ENCODE assay signal across 9 mouse cellular contexts in genomic region chr10:80281304-80281703, GRCm38 (mm10). TPM values are rescaled to one million over a fixed set of nuclear protein-coding genes. Genes with fewer than 3 reads are reported as not detected.
DNase-seq lines count a peak whose midpoint lies in the region; ATAC-seq lines count a peak whose summit lies in the region.
"Had no signal": no experiment of that assay in that cellular context is flagged by ENCODE, and none has a peak within 500 bp of the region (broad histone marks: within the 10 kb centered on the region; RNA-seq: fewer than 3 reads in every experiment).

No protein-coding gene starts in this region.

- peak overlapping the region; percentile 51; the same call in 1 of the 2 replicates for H3K27ac ChIP-seq in hindbrain, embryonic 11.5 days (ENCODE audit: low read depth, low read length)
- H3K27ac ChIP-seq: limb, embryonic 13.5 days had no signal

- no peak overlapping the region for H3K9ac ChIP-seq in hindbrain, embryonic 11.5 days (ENCODE audit: low read depth, low read length)
- H3K9ac ChIP-seq: limb, embryonic 13.5 days had no signal

- no peak overlapping the region for H3K4me3 ChIP-seq in hindbrain, embryonic 11.5 days (ENCODE audit: low read depth, low read length)
- H3K4me3 ChIP-seq: limb, embryonic 13.5 days had no signal

- no peaks in the 10 kb centered on the region for H3K4me1 ChIP-seq in hindbrain, embryonic 11.5 days (replicated peaks; ENCODE audit: control insufficient read depth, insufficient read depth, low read length)
- H3K4me1 ChIP-seq: limb, embryonic 13.5 days had no signal

- no peaks in the 10 kb centered on the region for H3K9me3 ChIP-seq in hindbrain, embryonic 11.5 days (ENCODE audit: control insufficient read depth, low read length)
- H3K9me3 ChIP-seq: limb, embryonic 13.5 days had no signal

- H3K27me3 ChIP-seq in hindbrain, embryonic 11.5 days (ENCODE audit: control insufficient read depth, insufficient read depth, low read length): no peaks in the 10 kb centered on the region
- H3K27me3 ChIP-seq: limb, embryonic 13.5 days had no signal

- WGBS in hindbrain, embryonic 11.5 days: 84% methylated on average over 7 of the region's 7 CpGs

- H3K36me3 ChIP-seq in hindbrain, embryonic 11.5 days (ENCODE audit: control insufficient read depth, insufficient read depth, low read length): peaks cover 21% of the 10 kb centered on the region

- no peak overlapping the region for H3K4me2 ChIP-seq in hindbrain, embryonic 11.5 days (replicated peaks; ENCODE audit: low read depth, low read length)
- H3K4me2 ChIP-seq: limb, embryonic 13.5 days had no signal

- DNase-seq in adrenal gland, adult (ENCODE audit: inconsistent age in 2 of 2, low spot score in 1 of 2): peak; percentile 73 to 85
- no peak for DNase-seq in adrenal gland, postnatal 4 days (ENCODE audit: low spot score in 2 of 2)
- peak; percentile 68 for DNase-seq in adrenal gland, adult 8-10 months
- DNase-seq in hindbrain, embryonic 11.5 days (ENCODE audit: low spot score): no peak
- peak; percentile 87 to 94 for DNase-seq in kidney, postnatal 36 days
- no peak for DNase-seq in spleen, postnatal 36 days (ENCODE audit: low spot score in 2 of 2)

- no peak for ATAC-seq in hindbrain, embryonic 11.5 days (ENCODE audit: low FRiP score)
- ATAC-seq in CD4-positive, CD25-positive, alpha-beta regulatory T cell, adult 4 months: no peak
- ATAC-seq in erythroid progenitor cell, adult 5-6 weeks (replicated peaks; ENCODE audit: low FRiP score, poor library complexity, severe bottlenecking): no peak

RNA-seq across cellular contexts. Expression of gene Rps15, which starts 10.9 kb away (rescaled TPM):
- 1,000 to 10,000 TPM; 1,413 to 1,504 TPM for total RNA-seq in adrenal gland, postnatal 4 days (2021)
- 1,000 to 10,000 TPM; 1,106 to 1,181 (median 1,155) TPM for total RNA-seq in adrenal gland, adult 8-10 months (2022)
- polyA plus RNA-seq in hindbrain, embryonic 11.5 days (2014; fragmentation: Nextera tagmentation; extraction: Ambion mirVana): 798 TPM in 2 replicates
- polyA plus RNA-seq in CD4-positive, CD25-positive, alpha-beta regulatory T cell, adult 4 months (2017; shearing (Covaris generic)): 1,000 to 10,000 TPM; 1,622 to 1,794 TPM
- 689 and 862 TPM in 2 replicates for total RNA-seq in erythroid progenitor cell, adult 5-6 weeks (2015; ENCODE audit: low replicate concordance)
- total RNA-seq in erythroid progenitor cell, adult 5-6 weeks (2017; ENCODE audit: low replicate concordance): 557 and 668 TPM in 2 replicates

RNA-seq across cellular contexts. Expression of gene Apc2, which starts 14.5 kb away (rescaled TPM):
- total RNA-seq in adrenal gland, postnatal 4 days (2021): 10 to 100 TPM in 1 of 2 experiments, 1 to 10 TPM in 1; 9.9 to 10.4 TPM
- total RNA-seq in adrenal gland, adult 8-10 months (2022): 1 to 10 TPM; 1.5 to 6.8 (median 4.3) TPM
- polyA plus RNA-seq in hindbrain, embryonic 11.5 days (2014; fragmentation: Nextera tagmentation; extraction: Ambion mirVana): 74.4 and 101 TPM in 2 replicates
- under 1 TPM in 1 of 2 experiments, not detected in 1; 0.16 TPM for polyA plus RNA-seq in CD4-positive, CD25-positive, alpha-beta regulatory T cell, adult 4 months (2017; shearing (Covaris generic))
- total RNA-seq in erythroid progenitor cell, adult 5-6 weeks (2015; ENCODE audit: low replicate concordance): not detected in 2 replicates
- 0.13 TPM in 1 of 2 replicates, not detected in the other for total RNA-seq in erythroid progenitor cell, adult 5-6 weeks (2017; ENCODE audit: low replicate concordance)

RNA-seq across cellular contexts. Expression of gene Dazap1, which starts 20.0 kb away (rescaled TPM):
- 100 to 1,000 TPM; 180 to 181 TPM for total RNA-seq in adrenal gland, postnatal 4 days (2021)
- 100 to 1,000 TPM in 2 of 4 experiments, 10 to 100 TPM in 2; 72.3 to 125 (median 90.3) TPM for total RNA-seq in adrenal gland, adult 8-10 months (2022)
- 46.8 and 47.3 TPM in 2 replicates for polyA plus RNA-seq in hindbrain, embryonic 11.5 days (2014; fragmentation: Nextera tagmentation; extraction: Ambion mirVana)
- polyA plus RNA-seq in CD4-positive, CD25-positive, alpha-beta regulatory T cell, adult 4 months (2017; shearing (Covaris generic)): 10 to 100 TPM; 10.4 to 14.7 TPM
- 35.6 and 83.6 TPM in 2 replicates for total RNA-seq in erythroid progenitor cell, adult 5-6 weeks (2015; ENCODE audit: low replicate concordance)
- total RNA-seq in erythroid progenitor cell, adult 5-6 weeks (2017; ENCODE audit: low replicate concordance): 72.0 and 102 TPM in 2 replicates

RNA-seq across cellular contexts. Expression of gene Gamt, which starts 20.5 kb away (rescaled TPM):
- 100 to 1,000 TPM; 181 to 214 TPM for total RNA-seq in adrenal gland, postnatal 4 days (2021)
- total RNA-seq in adrenal gland, adult 8-10 months (2022): 100 to 1,000 TPM; 238 to 291 (median 243) TPM
- polyA plus RNA-seq in hindbrain, embryonic 11.5 days (2014; fragmentation: Nextera tagmentation; extraction: Ambion mirVana): 30.3 and 30.4 TPM in 2 replicates
- polyA plus RNA-seq in CD4-positive, CD25-positive, alpha-beta regulatory T cell, adult 4 months (2017; shearing (Covaris generic)): under 1 TPM in 1 of 2 experiments, not detected in 1; 0.47 TPM
- 1.4 TPM in 1 of 2 replicates, not detected in the other for total RNA-seq in erythroid progenitor cell, adult 5-6 weeks (2015; ENCODE audit: low replicate concordance)
- not detected in 2 replicates for total RNA-seq in erythroid progenitor cell, adult 5-6 weeks (2017; ENCODE audit: low replicate concordance)

RNA-seq across cellular contexts. Expression of gene Ndufs7, which starts 32.4 kb away (rescaled TPM):
- total RNA-seq in adrenal gland, postnatal 4 days (2021): 100 to 1,000 TPM; 208 to 225 TPM
- 100 to 1,000 TPM; 192 to 257 (median 232) TPM for total RNA-seq in adrenal gland, adult 8-10 months (2022)
- polyA plus RNA-seq in hindbrain, embryonic 11.5 days (2014; fragmentation: Nextera tagmentation; extraction: Ambion mirVana): 242 and 245 TPM in 2 replicates
- polyA plus RNA-seq in CD4-positive, CD25-positive, alpha-beta regulatory T cell, adult 4 months (2017; shearing (Covaris generic)): 100 to 1,000 TPM; 231 to 237 TPM
- total RNA-seq in erythroid progenitor cell, adult 5-6 weeks (2015; ENCODE audit: low replicate concordance): 87.6 and 109 TPM in 2 replicates
- 43.9 and 66.0 TPM in 2 replicates for total RNA-seq in erythroid progenitor cell, adult 5-6 weeks (2017; ENCODE audit: low replicate concordance)

Comparison
In these comparisons a context has a peak if more than half of its experiments do, and no peak if none do; other contexts are left out.
1. DNase-seq: peak in adrenal gland, adult (2 of 2), adrenal gland, adult 8-10 months (single experiment) and kidney, postnatal 36 days (2 of 2); none in adrenal gland, postnatal 4 days (0 of 2), hindbrain, embryonic 11.5 days (single experiment) and spleen, postnatal 36 days (0 of 2).